Mouse (Mus musculus) liver, postnatal 0 days (tissue): Measurements from ENCODE around the gene Plscr2. TPM values are rescaled to one million over a fixed set of nuclear protein-coding genes. Genes with fewer than 3 reads are reported as not detected.

Source experiments
- ATAC-seq: fragments of 200-750 bp; cut with Nextera tagmentation; 2 replicates; pipeline ENCODE4 v1.8.0; 2017; ENCODE audit warnings: mild to moderate bottlenecking, moderate library complexity
- DNase-seq: peaks from one replicate; pipeline ENCODE4 v3.0.0-alpha.2; 2016
- H3K27ac ChIP-seq: fragments of 300-500 bp; sonication (generic); 2 replicates; pipeline ENCODE4 v1.5.1; 2014; ENCODE audit warnings: antibody characterized with exemption, moderate library complexity, mild to moderate bottlenecking, low read depth
- H3K27me3 ChIP-seq: fragments of 300-500 bp; sonication (generic); 2 replicates; pipeline ENCODE4 v1.6.1; 2014; ENCODE audit warnings: low read length, control low read depth, mixed read lengths; ENCODE audit not compliant: insufficient read depth
- H3K36me3 ChIP-seq: fragments of 300-500 bp; sonication (generic); replicated peaks from 2 replicates; pipeline ENCODE4 v1.6.1; 2014; ENCODE audit warnings: mild to moderate bottlenecking, control low read depth, low read length, moderate library complexity, mixed read lengths; ENCODE audit not compliant: insufficient read depth
- H3K4me1 ChIP-seq: fragments of 300-500 bp; sonication (generic); 2 replicates; pipeline ENCODE4 v1.6.1; 2014; ENCODE audit warnings: antibody characterized with exemption, mild to moderate bottlenecking, control low read depth; ENCODE audit not compliant: insufficient read depth
- H3K4me2 ChIP-seq: fragments of 300-500 bp; sonication (generic); 2 replicates; pipeline ENCODE4 v1.6.1; 2014; ENCODE audit warnings: low read depth, mild to moderate bottlenecking, low read length, moderate library complexity, mixed read lengths
- H3K4me3 ChIP-seq: fragments of 300-500 bp; sonication (generic); 2 replicates; pipeline ENCODE4 v1.5.1; 2014; ENCODE audit warnings: low read depth, low read length
- H3K9ac ChIP-seq: fragments of 300-500 bp; sonication (generic); replicated peaks from 2 replicates; pipeline ENCODE4 v1.6.1; 2014; ENCODE audit warnings: mild to moderate bottlenecking, moderate library complexity
- H3K9me3 ChIP-seq: fragments of 300-500 bp; sonication (generic); 2 replicates; pipeline ENCODE4 v1.6.1; 2016; ENCODE audit warnings: mild to moderate bottlenecking, control low read depth, low read length, mixed read lengths
- CTCF ChIP-seq: sonication (generic); IDR thresholded peaks from 2 replicates; pipeline ENCODE4 v1.5.1; 2016; ENCODE audit warnings: antibody characterized with exemption, low read depth
- EP300 ChIP-seq: IDR thresholded peaks from 2 replicates; pipeline ENCODE4 v1.6.1; 2016; ENCODE audit warnings: antibody characterized with exemption, low read depth, mild to moderate bottlenecking
- WGBS: fragments of 180-500 bp; shearing (Covaris S2); extraction: QIAGEN DNeasy Blood & Tissue Kit; methylation state at CpG from one replicate; pipeline ENCODE4 v1.1.7; 2014; ENCODE audit not compliant: insufficient replicate concordance; 5-methylcytosine and 5-hydroxymethylcytosine counted together
- polyA plus RNA-seq: library from polyadenylated mRNA; unstranded; fragments of >200 nt; fragmentation: Nextera tagmentation; extraction: Ambion mirVana; gene quantifications from 2 replicates; pipeline ENCODE4 v1.2.1, GENCODE M21; 2015

Plscr2 gene
- polyA plus RNA-seq, 1 experiment from 2014 or later, result 2.2 TPM

GRCm38 (mm10) chr9:92234901-92235458 is 40.4 kb upstream of the Plscr2 start:
- no peak overlapping the region for H3K4me2 ChIP-seq
- H3K27ac ChIP-seq, result no peak overlapping the region
- H3K9ac ChIP-seq, result no peak overlapping the region
- H3K36me3 ChIP-seq, result no peaks in the 10 kb centered on the region
- H3K4me3 ChIP-seq, result no peak overlapping the region
- no peaks in the 10 kb centered on the region for H3K27me3 ChIP-seq
- TF ChIP-seq CTCF, result no peak
- no peak for TF ChIP-seq EP300
- H3K4me1 ChIP-seq, result no peaks in the 10 kb centered on the region
- DNase-seq (no peak), ATAC-seq (no peak)
- WGBS, result 79% methylated on average over 11 of the region's 11 CpGs
- H3K9me3 ChIP-seq, result no peaks in the 10 kb centered on the region

GRCm38 (mm10) chr9:92248773-92249446 is 26.5 kb upstream of the Plscr2 start:
- Histone ChIP-seq H3K9ac (no peak overlapping the region), H3K4me3 (no peak overlapping the region), H3K4me2 (peak overlapping the region; percentile 87), H3K36me3 (no peaks in the 10 kb centered on the region), H3K27ac (no peak overlapping the region), H3K9me3 (no peaks in the 10 kb centered on the region), H3K4me1 (peaks cover 8% of the 10 kb centered on the region), H3K27me3 (no peaks in the 10 kb centered on the region)
- no peak for ATAC-seq
- DNase-seq, result no peak
- no peak for TF ChIP-seq EP300
- no peak for TF ChIP-seq CTCF
- 74% methylated on average over 7 of the region's 7 CpGs for WGBS

- Histone ChIP-seq H3K4me1 (peaks cover 11% of the 10 kb centered on the region), H3K36me3 (no peaks in the 10 kb centered on the region)
Observed at GRCm38 (mm10) chr9:92249447-92249852, 26.0 kb upstream of the Plscr2 start, which contains the start of gene Plscr1. Gene Plscr1, plus strand, starts transcription at chr9:92249750.

GRCm38 (mm10) chr9:92249987-92250772 is 25.2 kb upstream of the Plscr2 start:
- Histone ChIP-seq H3K4me3 (peak overlapping the region; percentile 74), H3K9me3 (no peaks in the 10 kb centered on the region), H3K36me3 (no peaks in the 10 kb centered on the region), H3K4me2 (peak overlapping the region; percentile 87), H3K27ac (peak overlapping the region; percentile 98), H3K27me3 (no peaks in the 10 kb centered on the region), H3K4me1 (peaks cover 11% of the 10 kb centered on the region), H3K9ac (peak overlapping the region; percentile 80)
- ATAC-seq, result peak; percentile 83
- 1% methylated on average over 40 of the region's 40 CpGs for WGBS
- TF ChIP-seq CTCF (0 out of 2 replicates have a peak, but pooled peaks have one; percentile 11), EP300 (peak; percentile 48; the same call in 1 of the 2 replicates)
- peak; percentile 81 for DNase-seq

More at GRCm38 (mm10) chr9:92249447-92249852, 26.0 kb upstream of the Plscr2 start, which contains the start of gene Plscr1:
- Histone ChIP-seq H3K27ac (peak within 1 kb of the TSS; percentile 98), H3K27me3 (no peaks in the 10 kb centered on the region), H3K9ac (peak within 1 kb of the TSS; percentile 80), H3K4me3 (peak within 1 kb of the TSS; percentile 74), H3K9me3 (no peaks in the 10 kb centered on the region), H3K4me2 (peak within 1 kb of the TSS; percentile 87)
- ATAC-seq, result no peak
- TF ChIP-seq CTCF (no peak), EP300 (no peak)
- DNase-seq, result no peak
- WGBS, result 30% methylated on average over 7 of the region's 7 CpGs

GRCm38 (mm10) chr9:92252718-92253117 is 22.7 kb upstream of the Plscr2 start:
- TF ChIP-seq CTCF, result no peak
- 0 out of 2 replicates have a peak, but pooled peaks have one; percentile 22 for TF ChIP-seq EP300
- ATAC-seq, result no peak
- Histone ChIP-seq H3K4me2 (peak overlapping the region; percentile 87), H3K4me3 (0 out of 2 replicates have a peak overlapping the region, but pooled peaks have one; percentile 74), H3K9me3 (no peaks in the 10 kb centered on the region), H3K9ac (no peak overlapping the region), H3K27me3 (no peaks in the 10 kb centered on the region), H3K36me3 (no peaks in the 10 kb centered on the region), H3K27ac (peak overlapping the region; percentile 23; the same call in 1 of the 2 replicates), H3K4me1 (peaks cover 11% of the 10 kb centered on the region)
- 32% methylated on average over 5 of the region's 5 CpGs for WGBS
- DNase-seq, result no peak
